Mouse (Mus musculus): ENCODE results near the gene Ak5. TPM values are rescaled to one million over a fixed set of nuclear protein-coding genes. Genes with fewer than 3 reads are reported as not detected.

Ak5 gene
- polyA plus RNA-seq, 1 experiment from 2014 or later: 3.2 TPM

- no peak for ATAC-seq (replicated peaks; ENCODE audit: low FRiP score, low TSS enrichment, low read depth)
- H3K4me1 ChIP-seq (replicated peaks; ENCODE audit: control insufficient read depth, insufficient read depth, low read length): peaks cover 7% of the 10 kb centered on the region; the same call in 1 of the 2 replicates
- no peak overlapping the region for H3K4me3 ChIP-seq (ENCODE audit: low read depth, low read length)
- H3K27me3 ChIP-seq (replicated peaks; ENCODE audit: control insufficient read depth, insufficient read depth, low read length): no peaks in the 10 kb centered on the region
- no peak overlapping the region for H3K9ac ChIP-seq (ENCODE audit: low read length)
- H3K27ac ChIP-seq (ENCODE audit: low read depth): no peak overlapping the region
- 76% methylated on average over 12 of the region's 12 CpGs for WGBS
- peak; percentile 52 for DNase-seq (ENCODE audit: low spot score)
- no peak overlapping the region for H3K4me2 ChIP-seq (ENCODE audit: low read length)
- no peaks in the 10 kb centered on the region for H3K9me3 ChIP-seq (ENCODE audit: control insufficient read depth, low read length)
- H3K36me3 ChIP-seq (ENCODE audit: control insufficient read depth, insufficient read depth, low read length): no peaks in the 10 kb centered on the region
Measured at GRCm38 (mm10) chr3:152468569-152469041, 199.6 kb downstream of the Ak5 start.

DNA sequence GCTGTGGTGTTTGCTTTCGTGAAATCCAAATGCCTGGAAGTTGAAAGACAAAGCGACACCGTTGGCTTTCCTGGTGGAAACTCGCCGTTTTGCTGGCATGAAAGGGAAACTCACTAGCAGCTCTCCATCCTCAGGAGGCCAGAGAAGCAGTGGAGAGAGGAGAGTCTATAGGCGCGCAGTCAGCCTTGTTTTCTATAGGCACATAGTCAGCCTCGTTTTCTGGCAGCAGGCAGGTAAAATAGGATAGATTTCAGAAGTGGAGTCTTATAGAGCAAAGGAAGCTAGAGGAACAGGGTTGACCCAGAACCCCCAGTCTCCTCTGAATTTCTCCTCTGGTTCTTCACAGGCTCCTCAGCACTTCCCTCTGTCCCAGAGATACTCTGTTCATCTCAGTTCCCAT is 200.1 kb downstream of the Ak5 start:
- 94% methylated on average over 8 of the region's 8 CpGs for WGBS
- Histone ChIP-seq H3K27me3 (replicated peaks; ENCODE audit: control insufficient read depth, insufficient read depth, low read length) (no peaks in the 10 kb centered on the region), H3K9ac (ENCODE audit: low read length) (no peak overlapping the region), H3K4me3 (ENCODE audit: low read depth, low read length) (no peak overlapping the region), H3K9me3 (ENCODE audit: control insufficient read depth, low read length) (no peaks in the 10 kb centered on the region), H3K4me2 (ENCODE audit: low read length) (no peak overlapping the region), H3K36me3 (ENCODE audit: control insufficient read depth, insufficient read depth, low read length) (peaks cover 1% of the 10 kb centered on the region), H3K27ac (ENCODE audit: low read depth) (no peak overlapping the region), H3K4me1 (replicated peaks; ENCODE audit: control insufficient read depth, insufficient read depth, low read length) (peaks cover 7% of the 10 kb centered on the region; the same call in 1 of the 2 replicates)
- DNase-seq (ENCODE audit: low spot score): no peak
- ATAC-seq (replicated peaks; ENCODE audit: low FRiP score, low TSS enrichment, low read depth): no peak

GRCm38 (mm10) chr3:152467312-152467711 is 200.8 kb downstream of the Ak5 start:
- WGBS: 92% methylated on average over 4 of the region's 4 CpGs
- Histone ChIP-seq H3K4me1 (replicated peaks; ENCODE audit: control insufficient read depth, insufficient read depth, low read length) (peaks cover 7% of the 10 kb centered on the region; the same call in 1 of the 2 replicates), H3K27ac (ENCODE audit: low read depth) (no peak overlapping the region), H3K27me3 (replicated peaks; ENCODE audit: control insufficient read depth, insufficient read depth, low read length) (no peaks in the 10 kb centered on the region), H3K9ac (ENCODE audit: low read length) (no peak overlapping the region), H3K4me2 (ENCODE audit: low read length) (no peak overlapping the region), H3K9me3 (ENCODE audit: control insufficient read depth, low read length) (no peaks in the 10 kb centered on the region), H3K36me3 (ENCODE audit: control insufficient read depth, insufficient read depth, low read length) (peaks cover 7% of the 10 kb centered on the region), H3K4me3 (ENCODE audit: low read depth, low read length) (no peak overlapping the region)
- DNase-seq (ENCODE audit: low spot score) (no peak), ATAC-seq (replicated peaks; ENCODE audit: low FRiP score, low TSS enrichment, low read depth) (no peak)

DNA sequence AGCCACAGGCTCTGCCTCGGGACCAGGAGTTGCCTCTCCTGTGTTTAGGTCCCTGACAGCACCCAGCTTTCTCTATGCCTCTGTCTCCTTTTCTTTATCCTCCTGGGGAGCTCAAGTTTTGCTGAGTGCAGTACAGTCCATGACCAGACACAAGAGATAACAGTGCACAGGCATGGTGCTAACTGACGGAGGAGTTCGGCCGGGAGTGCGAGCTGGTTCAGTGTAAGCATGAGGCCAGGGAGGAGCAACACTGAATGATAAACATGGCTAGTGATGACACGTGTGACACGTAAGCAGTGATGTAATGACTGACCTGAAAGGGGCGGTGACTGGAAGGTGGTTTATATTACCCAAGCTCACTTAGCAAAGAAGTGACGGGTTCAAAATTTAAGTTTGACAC is 201.3 kb downstream of the Ak5 start:
- no peak overlapping the region for H3K9ac ChIP-seq (ENCODE audit: low read length)
- peaks cover 7% of the 10 kb centered on the region; the same call in 1 of the 2 replicates for H3K4me1 ChIP-seq (replicated peaks; ENCODE audit: control insufficient read depth, insufficient read depth, low read length)
- no peak overlapping the region for H3K27ac ChIP-seq (ENCODE audit: low read depth)
- no peaks in the 10 kb centered on the region for H3K9me3 ChIP-seq (ENCODE audit: control insufficient read depth, low read length)
- no peak overlapping the region for H3K4me3 ChIP-seq (ENCODE audit: low read depth, low read length)
- H3K4me2 ChIP-seq (ENCODE audit: low read length): no peak overlapping the region
- H3K36me3 ChIP-seq (ENCODE audit: control insufficient read depth, insufficient read depth, low read length): peaks cover 11% of the 10 kb centered on the region
- WGBS: 82% methylated on average over 9 of the region's 9 CpGs
- ATAC-seq (replicated peaks; ENCODE audit: low FRiP score, low TSS enrichment, low read depth) (0 out of 2 replicates have a peak, but pooled peaks have one; percentile 5), DNase-seq (ENCODE audit: low spot score) (no peak)
- H3K27me3 ChIP-seq (replicated peaks; ENCODE audit: control insufficient read depth, insufficient read depth, low read length): no peaks in the 10 kb centered on the region

DNA sequence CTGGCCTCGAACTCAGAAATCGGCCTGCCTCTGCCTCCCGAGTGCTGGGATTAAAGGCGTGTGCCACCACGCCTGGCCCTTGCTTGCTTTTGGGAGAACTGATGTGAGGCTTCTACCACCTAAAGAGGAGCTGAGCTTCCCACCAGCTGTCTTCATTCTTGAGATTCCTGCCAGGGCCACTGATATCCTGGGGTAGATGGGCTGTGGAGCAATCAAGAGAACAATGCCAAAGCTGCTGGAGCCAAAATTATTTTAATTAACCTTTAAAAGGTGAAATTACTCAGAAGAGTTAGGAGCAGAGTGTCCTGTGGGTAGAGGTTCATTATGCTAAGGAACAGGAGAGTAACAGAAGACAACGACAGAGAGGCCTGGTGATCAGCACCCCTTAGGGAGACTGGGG is 202.8 kb downstream of the Ak5 start:
- Histone ChIP-seq H3K27me3 (replicated peaks; ENCODE audit: control insufficient read depth, insufficient read depth, low read length) (no peaks in the 10 kb centered on the region), H3K27ac (ENCODE audit: low read depth) (no peak overlapping the region), H3K36me3 (ENCODE audit: control insufficient read depth, insufficient read depth, low read length) (peaks cover 24% of the 10 kb centered on the region), H3K4me2 (ENCODE audit: low read length) (no peak overlapping the region), H3K9me3 (ENCODE audit: control insufficient read depth, low read length) (no peaks in the 10 kb centered on the region), H3K4me1 (replicated peaks; ENCODE audit: control insufficient read depth, insufficient read depth, low read length) (peaks cover 7% of the 10 kb centered on the region; the same call in 1 of the 2 replicates), H3K9ac (ENCODE audit: low read length) (no peak overlapping the region), H3K4me3 (ENCODE audit: low read depth, low read length) (no peak overlapping the region)
- ATAC-seq (replicated peaks; ENCODE audit: low FRiP score, low TSS enrichment, low read depth) (no peak), DNase-seq (ENCODE audit: low spot score) (no peak)
- WGBS: 89% methylated on average over 5 of the region's 6 CpGs

DNA sequence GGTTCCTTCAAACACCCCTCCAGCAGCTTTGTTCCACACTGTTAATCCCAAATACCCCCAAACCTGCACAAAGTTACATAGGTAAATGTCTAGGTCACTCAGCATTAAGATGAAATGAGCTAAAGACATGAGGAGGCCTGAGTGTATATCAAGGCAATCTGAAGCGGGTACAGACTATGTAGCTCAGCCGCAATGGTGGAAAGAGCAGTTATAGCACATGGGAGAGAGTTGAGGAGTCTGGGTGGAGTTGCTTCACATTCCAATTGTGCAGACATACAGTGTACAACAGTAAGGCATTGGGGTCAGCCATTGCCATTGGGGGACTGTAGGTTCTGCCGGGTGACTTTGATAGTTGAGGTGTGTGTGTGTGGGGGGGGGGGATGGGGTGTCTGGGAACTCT is 203.7 kb downstream of the Ak5 start:
- Histone ChIP-seq H3K9ac (ENCODE audit: low read length) (no peak overlapping the region), H3K4me1 (replicated peaks; ENCODE audit: control insufficient read depth, insufficient read depth, low read length) (peaks cover 6% of the 10 kb centered on the region; the same call in 1 of the 2 replicates), H3K4me3 (ENCODE audit: low read depth, low read length) (no peak overlapping the region), H3K9me3 (ENCODE audit: control insufficient read depth, low read length) (no peaks in the 10 kb centered on the region), H3K27me3 (replicated peaks; ENCODE audit: control insufficient read depth, insufficient read depth, low read length) (no peaks in the 10 kb centered on the region), H3K36me3 (ENCODE audit: control insufficient read depth, insufficient read depth, low read length) (peaks cover 24% of the 10 kb centered on the region), H3K27ac (ENCODE audit: low read depth) (no peak overlapping the region), H3K4me2 (ENCODE audit: low read length) (no peak overlapping the region)
- DNase-seq (ENCODE audit: low spot score) (no peak), ATAC-seq (replicated peaks; ENCODE audit: low FRiP score, low TSS enrichment, low read depth) (no peak)
- WGBS: 97% methylated on average over 3 of the region's 3 CpGs

- Histone ChIP-seq H3K4me3 (ENCODE audit: low read depth, low read length) (no peak overlapping the region), H3K9me3 (ENCODE audit: control insufficient read depth, low read length) (no peaks in the 10 kb centered on the region), H3K36me3 (ENCODE audit: control insufficient read depth, insufficient read depth, low read length) (peaks cover 29% of the 10 kb centered on the region), H3K4me2 (ENCODE audit: low read length) (no peak overlapping the region), H3K9ac (ENCODE audit: low read length) (no peak overlapping the region), H3K27ac (ENCODE audit: low read depth) (no peak overlapping the region), H3K4me1 (replicated peaks; ENCODE audit: control insufficient read depth, insufficient read depth, low read length) (no peaks in the 10 kb centered on the region; the same call in 1 of the 2 replicates), H3K27me3 (replicated peaks; ENCODE audit: control insufficient read depth, insufficient read depth, low read length) (no peaks in the 10 kb centered on the region)
- WGBS: 94% methylated on average over 10 of the region's 10 CpGs
- no peak for ATAC-seq (replicated peaks; ENCODE audit: low FRiP score, low TSS enrichment, low read depth)
- peak; percentile 45 for DNase-seq (ENCODE audit: low spot score)
Measured at GRCm38 (mm10) chr3:152462900-152463299, 205.3 kb downstream of the Ak5 start.

DNA sequence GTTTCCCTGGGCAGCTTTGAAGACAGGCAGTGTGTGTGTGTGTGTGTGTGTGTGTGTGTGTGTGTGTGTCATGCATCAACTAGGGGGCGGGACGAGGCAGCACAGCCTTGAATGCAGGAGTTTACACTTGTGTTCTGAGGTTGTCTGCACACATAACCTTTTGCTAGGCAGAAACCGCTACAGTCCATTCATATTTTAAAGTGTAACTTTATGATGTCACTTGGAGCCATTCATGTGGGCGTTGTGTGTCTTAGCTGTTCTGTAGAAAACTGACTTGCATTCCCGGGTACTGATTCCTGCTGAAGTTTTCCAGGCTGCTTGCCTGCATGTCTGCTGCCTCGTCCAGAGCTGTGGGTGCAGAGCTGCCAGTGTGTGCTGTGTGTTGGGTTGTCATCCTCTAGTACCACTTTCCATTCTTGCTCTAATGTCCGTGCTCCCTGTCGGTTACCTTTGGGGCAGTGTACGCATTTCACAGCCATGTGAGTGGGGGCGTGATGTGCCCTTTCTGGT is 206.1 kb downstream of the Ak5 start:
- Histone ChIP-seq H3K27me3 (replicated peaks; ENCODE audit: control insufficient read depth, insufficient read depth, low read length) (no peaks in the 10 kb centered on the region), H3K4me1 (replicated peaks; ENCODE audit: control insufficient read depth, insufficient read depth, low read length) (no peaks in the 10 kb centered on the region; the same call in 1 of the 2 replicates), H3K9ac (ENCODE audit: low read length) (no peak overlapping the region), H3K4me2 (ENCODE audit: low read length) (no peak overlapping the region), H3K27ac (ENCODE audit: low read depth) (no peak overlapping the region; the same call in 1 of the 2 replicates), H3K36me3 (ENCODE audit: control insufficient read depth, insufficient read depth, low read length) (peaks cover 36% of the 10 kb centered on the region), H3K9me3 (ENCODE audit: control insufficient read depth, low read length) (no peaks in the 10 kb centered on the region), H3K4me3 (ENCODE audit: low read depth, low read length) (no peak overlapping the region)
- 0 out of 2 replicates have a peak, but pooled peaks have one; percentile 10 for ATAC-seq (replicated peaks; ENCODE audit: low FRiP score, low TSS enrichment, low read depth)
- WGBS: 77% methylated on average over 10 of the region's 10 CpGs
- DNase-seq (ENCODE audit: low spot score): no peak

DNA sequence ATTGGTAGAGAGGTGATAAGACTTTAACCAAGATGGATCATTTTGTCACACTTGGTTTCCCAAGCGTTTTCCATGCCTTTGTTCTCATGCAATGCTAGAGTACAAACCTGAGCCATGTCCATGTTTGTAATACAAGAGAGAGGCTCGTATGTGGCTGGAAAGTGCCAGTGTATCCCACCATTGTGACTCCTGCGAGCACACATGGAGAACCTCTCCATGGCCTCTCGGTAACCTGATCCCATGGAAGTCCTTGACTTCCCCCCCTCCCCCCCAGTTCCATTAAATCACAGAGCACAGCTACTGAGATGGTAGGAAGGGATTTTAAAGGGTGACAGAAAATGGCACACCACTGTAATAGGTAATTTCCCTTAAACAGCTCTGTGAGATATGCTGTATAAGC is 207.4 kb downstream of the Ak5 start:
- no peak for ATAC-seq (replicated peaks; ENCODE audit: low FRiP score, low TSS enrichment, low read depth)
- Histone ChIP-seq H3K4me2 (ENCODE audit: low read length) (no peak overlapping the region), H3K9me3 (ENCODE audit: control insufficient read depth, low read length) (no peaks in the 10 kb centered on the region), H3K4me1 (replicated peaks; ENCODE audit: control insufficient read depth, insufficient read depth, low read length) (no peaks in the 10 kb centered on the region; the same call in 1 of the 2 replicates), H3K36me3 (ENCODE audit: control insufficient read depth, insufficient read depth, low read length) (peaks cover 49% of the 10 kb centered on the region), H3K9ac (ENCODE audit: low read length) (no peak overlapping the region), H3K27me3 (replicated peaks; ENCODE audit: control insufficient read depth, insufficient read depth, low read length) (no peaks in the 10 kb centered on the region), H3K27ac (ENCODE audit: low read depth) (no peak overlapping the region), H3K4me3 (ENCODE audit: low read depth, low read length) (no peak overlapping the region)
- WGBS: 46% methylated on average over 4 of the region's 4 CpGs
- DNase-seq (ENCODE audit: low spot score): no peak
